Mouse (Mus musculus) gastrocnemius, postnatal 14 days (tissue): ENCODE data around the gene Fam120c. TPM values are rescaled to one million over a fixed set of nuclear protein-coding genes. Genes with fewer than 3 reads are reported as not detected.
A peak's percentile ranks its signal among the peaks of the same experiment; 100 is the strongest.

Experiments used
- DNase-seq: peaks from one replicate; pipeline ENCODE4 v3.0.0; 2021; ENCODE audit warnings: mixed read lengths
- intact Hi-C: fragments of 180-260 bp; cut with DNase I; formaldehyde crosslinking; loops from one replicate; pipeline ENCODE4 v1.15.1; 2025; ENCODE audit warnings: low total_unique reads
- total RNA-seq, 2 experiments: library from RNA; stranded (reverse); gene quantifications; 2 replicates each; pipeline ENCODE4 v1.2.3; 2021

Gene Fam120c
- total RNA-seq, 2 experiments from 2014 or later, result 15.0 to 17.4 TPM

- intact Hi-C loops, result no loop called here
- DNase-seq, result no peak
Measured at GRCm38 (mm10) chrX:151518181-151518580, 174.2 kb downstream of the Fam120c start.

GRCm38 (mm10) chrX:151520127-151520457, 176.1 kb downstream of the Fam120c start:
- no peak for DNase-seq
- intact Hi-C loops, result no loop called here

- peak; percentile 95 for DNase-seq
- intact Hi-C loops, result no loop called here
Measured at GRCm38 (mm10) chrX:151520458-151521322, 176.7 kb downstream of the Fam120c start, which contains the start of gene Phf8. Phf8 (plus strand) TSS chrX:151520672.

Other genes with a start within 250 kb of the Fam120c start
- 1 to 10 TPM; 8.7 to 9.7 TPM for gene Tsr2, start 247.6 kb upstream of the Fam120c start, total RNA-seq
- gene Wnk3, start 146.1 kb upstream of the Fam120c start, total RNA-seq, result under 1 TPM; 0.55 to 0.98 TPM
- 10 to 100 TPM in 1 of 2 experiments, 1 to 10 TPM in 1; 9.6 to 11.3 TPM for gene Phf8, start 176.5 kb downstream of the Fam120c start, total RNA-seq